Mouse (Mus musculus) spleen, adult 2 months (tissue): Measurements from ENCODE around the gene Olfr654. TPM values are rescaled to one million over a fixed set of nuclear protein-coding genes. Genes with fewer than 3 reads are reported as not detected.

Source experiments
- DNase-seq, 2 experiments: peaks; one replicate each; pipeline versions ENCODE4 v3.0.0 to v3.0.0-alpha.2; 2012 to 2021; ENCODE audit warnings: low spot score in 2 of 2, low read depth in 1 of 2
- H3K27ac ChIP-seq: fragments of 200-500 bp; 2 replicates; pipeline ENCODE4 v1.5.1; 2012; ENCODE audit warnings: low read length, inconsistent platforms; ENCODE audit not compliant: insufficient read depth
- H3K27me3 ChIP-seq: fragments of 200-500 bp; 2 replicates; pipeline ENCODE4 v1.6.1; 2012; ENCODE audit warnings: mild to moderate bottlenecking, moderate library complexity, low read length, inconsistent platforms; ENCODE audit not compliant: control insufficient read depth, insufficient read depth
- H3K36me3 ChIP-seq: fragments of 200-500 bp; 2 replicates; pipeline ENCODE4 v1.6.1; 2012; ENCODE audit warnings: mild to moderate bottlenecking, low read length, inconsistent platforms; ENCODE audit not compliant: control insufficient read depth, insufficient read depth
- H3K4me1 ChIP-seq: fragments of 200-500 bp; 2 replicates; pipeline ENCODE4 v1.6.1; 2011; ENCODE audit warnings: inconsistent platforms; ENCODE audit not compliant: control insufficient read depth, insufficient read depth, insufficient read length
- H3K4me3 ChIP-seq: fragments of 200-500 bp; 2 replicates; pipeline ENCODE4 v1.5.1; 2011; ENCODE audit warnings: mild to moderate bottlenecking, inconsistent platforms; ENCODE audit not compliant: insufficient read depth, insufficient read length; ENCODE audit errors: extremely low read depth
- CTCF ChIP-seq: fragments of 200-500 bp; IDR thresholded peaks from 2 replicates; pipeline ENCODE4 v1.5.1; 2011; ENCODE audit warnings: mild to moderate bottlenecking, inconsistent platforms; ENCODE audit not compliant: insufficient read depth, insufficient read length, insufficient replicate concordance; ENCODE audit errors: extremely low read depth
- POLR2A ChIP-seq: fragments of 200-500 bp; IDR thresholded peaks from 2 replicates; pipeline ENCODE4 v1.6.1; 2011; ENCODE audit warnings: low read depth, low read length, inconsistent platforms
- WGBS: fragments of 180-500 bp; shearing (Covaris S2); methylation state at CpG from one replicate; pipeline ENCODE4 v1.1.7; 2018; 5-methylcytosine and 5-hydroxymethylcytosine counted together
- polyA plus RNA-seq: library from polyadenylated mRNA; depleted of rRNA; stranded (reverse); fragments of >200 nt; gene quantifications from 2 replicates; pipeline ENCODE4 v1.2.3, GENCODE M21; 2012; rRNA removed

Olfr654 gene
- polyA plus RNA-seq, 1 experiment = not detected

DNA sequence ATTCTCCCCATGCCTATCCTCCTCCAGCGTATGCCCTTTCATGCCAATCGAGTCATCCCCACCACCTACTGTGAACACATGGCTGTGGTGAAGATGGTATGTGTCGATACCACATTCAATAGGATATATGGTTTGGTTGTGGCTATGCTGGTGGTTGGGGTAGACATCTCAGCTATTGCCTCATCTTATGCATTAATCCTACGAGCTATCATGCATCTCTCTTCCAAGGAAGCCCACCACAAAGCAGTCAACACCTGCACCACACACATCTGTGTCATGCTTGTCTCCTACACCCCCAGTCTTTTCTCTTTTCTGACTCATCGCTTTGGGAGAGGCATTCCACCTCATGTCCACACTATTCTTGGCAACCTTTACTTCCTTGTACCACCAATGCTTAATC is 1.4 kb downstream of the Olfr654 start:
- WGBS = 81% methylated on average over 5 of the region's 5 CpGs
- no peaks in the 10 kb centered on the region for H3K36me3 ChIP-seq
- no peaks in the 10 kb centered on the region for H3K4me1 ChIP-seq
- H3K27me3 ChIP-seq = no peaks in the 10 kb centered on the region
- no peak overlapping the region for H3K4me3 ChIP-seq
- TF ChIP-seq POLR2A (no peak), CTCF (no peak)
- DNase-seq = no peak
- no peak overlapping the region for H3K27ac ChIP-seq

DNA sequence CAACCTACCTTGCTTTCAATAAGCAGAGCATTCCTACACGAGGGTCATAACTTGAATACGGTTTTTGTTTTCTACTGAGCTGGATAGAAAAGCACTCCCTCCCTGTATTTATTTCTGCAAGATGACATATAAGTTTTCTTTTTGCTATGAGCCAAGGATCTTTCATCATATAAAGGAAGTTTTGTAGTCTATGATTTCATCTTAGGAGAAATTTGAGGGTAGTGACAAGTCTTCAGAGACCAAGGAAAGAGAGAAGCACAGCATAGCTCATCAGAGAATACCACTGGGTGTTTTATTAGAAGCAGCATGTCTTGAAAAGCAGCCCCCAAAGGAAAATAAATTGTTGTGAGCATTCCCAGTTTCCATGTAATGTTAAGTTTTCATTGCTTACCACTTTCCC is 14.9 kb downstream of the Olfr654 start, which contains the start of gene Olfr655:
Gene Olfr655, minus strand, starts transcription at position 101 of the 400 bp plus-strand sequence.
- 89% methylated on average over 2 of the region's 2 CpGs for WGBS
- no peaks in the 10 kb centered on the region for H3K36me3 ChIP-seq
- no peak for DNase-seq
- H3K27ac ChIP-seq = no peak within 1 kb of the TSS
- H3K27me3 ChIP-seq = no peaks in the 10 kb centered on the region
- no peak within 1 kb of the TSS for H3K4me3 ChIP-seq
- no peaks in the 10 kb centered on the region for H3K4me1 ChIP-seq
- no peak for TF ChIP-seq POLR2A
- no peak for TF ChIP-seq CTCF

DNA sequence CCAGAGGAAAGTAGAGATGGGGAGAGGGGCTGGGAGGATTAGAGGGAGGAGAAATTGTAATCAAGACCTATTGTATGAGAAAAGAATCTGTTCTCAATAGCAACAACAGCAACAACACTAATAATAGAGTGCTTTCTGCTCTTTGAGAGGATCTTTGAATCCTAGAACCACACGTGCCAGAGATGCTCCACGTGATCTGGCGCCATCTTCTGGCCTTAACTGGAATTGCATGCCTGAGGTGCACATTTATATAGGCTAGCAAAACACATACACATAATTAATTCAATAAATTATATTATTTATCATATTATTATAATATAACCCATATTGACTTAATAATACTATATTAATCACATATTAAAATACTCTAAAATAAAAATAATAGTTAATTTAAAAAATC is 16.3 kb downstream of the Olfr654 start:
- DNase-seq = peak; percentile 33 to 57
- Histone ChIP-seq H3K4me1 (no peaks in the 10 kb centered on the region), H3K4me3 (no peak overlapping the region), H3K27me3 (no peaks in the 10 kb centered on the region), H3K27ac (no peak overlapping the region), H3K36me3 (no peaks in the 10 kb centered on the region)
- no peak for TF ChIP-seq POLR2A
- TF ChIP-seq CTCF = peak; percentile 73; the same call in 1 of the 2 replicates
- WGBS = 14% methylated on average over 3 of the region's 3 CpGs

DNA sequence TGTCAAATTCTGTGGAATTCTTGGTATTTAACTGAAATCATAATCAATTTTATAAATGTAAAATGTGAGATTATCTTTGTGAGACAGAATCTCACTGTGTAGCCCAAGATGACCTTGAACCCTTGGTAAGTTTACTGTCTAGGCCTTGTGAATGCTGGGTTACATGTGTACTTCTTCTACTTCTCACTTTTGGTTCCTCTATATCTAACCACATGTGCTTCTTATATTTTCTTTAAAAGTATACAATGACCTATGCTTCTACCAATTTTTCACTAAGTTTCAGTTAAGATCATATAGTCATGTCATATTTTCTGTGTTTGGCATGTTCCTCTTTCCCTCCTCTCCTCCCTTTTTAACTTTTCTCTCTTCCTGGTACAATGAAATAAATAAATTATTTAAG is 17.9 kb downstream of the Olfr654 start:
- DNase-seq = no peak
- no peaks in the 10 kb centered on the region for H3K4me1 ChIP-seq
- no peak overlapping the region for H3K4me3 ChIP-seq
- H3K27ac ChIP-seq = no peak overlapping the region
- no peak for TF ChIP-seq CTCF
- TF ChIP-seq POLR2A = no peak
- H3K27me3 ChIP-seq = no peaks in the 10 kb centered on the region
- H3K36me3 ChIP-seq = no peaks in the 10 kb centered on the region

DNA sequence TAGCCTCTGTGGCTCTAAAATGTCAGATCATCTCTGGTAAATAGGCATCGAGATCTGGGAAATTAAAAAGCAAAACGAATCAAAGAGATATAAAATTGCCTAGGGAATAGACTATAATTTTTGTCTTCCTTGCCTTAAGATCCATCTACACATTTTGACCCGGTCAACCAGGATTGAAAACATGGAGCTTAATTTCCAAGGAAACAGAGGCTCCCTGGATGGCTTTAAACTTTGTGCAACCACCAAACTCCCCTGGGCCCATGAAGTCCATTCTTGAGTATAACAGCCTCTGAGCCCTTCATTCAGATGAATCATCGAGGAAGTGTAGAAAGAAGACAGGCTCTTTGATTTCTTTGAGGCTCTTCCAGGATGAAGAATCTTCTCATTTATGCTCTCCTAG is 26.8 kb downstream of the Olfr654 start, which contains the start of gene Olfr656:
Gene Olfr656, plus strand, starts transcription at position 301 of the 400 bp plus-strand sequence.
- no peak within 1 kb of the TSS for H3K27ac ChIP-seq
- 85% methylated on average over 4 of the region's 4 CpGs for WGBS
- no peaks in the 10 kb centered on the region for H3K27me3 ChIP-seq
- H3K4me3 ChIP-seq = no peak within 1 kb of the TSS
- TF ChIP-seq POLR2A (no peak), CTCF (no peak)
- H3K36me3 ChIP-seq = no peaks in the 10 kb centered on the region
- H3K4me1 ChIP-seq = no peaks in the 10 kb centered on the region
- no peak for DNase-seq

DNA sequence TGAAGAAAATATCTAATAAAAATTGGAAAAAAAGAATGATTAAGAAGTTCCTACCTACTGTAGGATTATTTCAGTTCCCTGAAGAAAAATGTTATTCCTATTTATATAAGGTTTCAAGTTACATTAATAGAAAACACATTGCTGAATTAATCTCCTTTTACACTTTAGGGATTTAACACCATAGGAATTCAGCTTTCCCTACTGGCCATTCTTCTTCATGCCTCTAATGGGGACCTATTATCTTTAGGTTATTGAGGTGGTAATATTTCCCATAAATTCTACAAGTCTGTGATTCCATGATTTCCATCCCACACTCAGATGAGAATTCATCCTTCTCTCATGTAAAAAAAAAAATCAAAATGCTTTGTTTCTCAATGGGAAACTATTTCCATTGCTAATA is 37.7 kb downstream of the Olfr654 start, which contains the start of gene Olfr657:
Gene Olfr657, plus strand, starts transcription at position 301 of the 400 bp plus-strand sequence.
- Histone ChIP-seq H3K27me3 (no peaks in the 10 kb centered on the region), H3K4me3 (no peak within 1 kb of the TSS), H3K27ac (no peak within 1 kb of the TSS), H3K4me1 (no peaks in the 10 kb centered on the region), H3K36me3 (no peaks in the 10 kb centered on the region)
- TF ChIP-seq CTCF (no peak), POLR2A (no peak)
- DNase-seq = no peak

Other genes starting within 250 kb of the Olfr654 start
- 4.9 and 5.0 TPM in 2 replicates for gene Trim12c, start 233.7 kb upstream of the Olfr654 start, polyA plus RNA-seq
- gene Trim30b, start 217.1 kb upstream of the Olfr654 start, polyA plus RNA-seq = 2.8 and 3.5 TPM in 2 replicates
- gene Trim30c, start 186.2 kb upstream of the Olfr654 start, polyA plus RNA-seq = 0.49 and 0.51 TPM in 2 replicates
- gene Trim30a, start 121.8 kb upstream of the Olfr654 start, polyA plus RNA-seq = 8.1 and 8.8 TPM in 2 replicates
- 2.8 and 2.9 TPM in 2 replicates for gene Trim30d, start 79.2 kb upstream of the Olfr654 start, polyA plus RNA-seq
- not detected in 2 replicates for gene Olfr651, start 36.9 kb upstream of the Olfr654 start, polyA plus RNA-seq
- gene Olfr652, start 26.1 kb upstream of the Olfr654 start, polyA plus RNA-seq = not detected in 2 replicates
- gene Olfr653, start 9.7 kb upstream of the Olfr654 start, polyA plus RNA-seq = not detected in 2 replicates
- gene Olfr655, start 14.8 kb downstream of the Olfr654 start, polyA plus RNA-seq = not detected in 2 replicates
- not detected in 2 replicates for gene Olfr656, start 26.9 kb downstream of the Olfr654 start, polyA plus RNA-seq
- gene Olfr657, start 37.8 kb downstream of the Olfr654 start, polyA plus RNA-seq = not detected in 2 replicates
- gene Olfr658, start 60.3 kb downstream of the Olfr654 start, polyA plus RNA-seq = 0.05 and 0.06 TPM in 2 replicates
- not detected in 2 replicates for gene Olfr659, start 79.7 kb downstream of the Olfr654 start, polyA plus RNA-seq
- not detected in 2 replicates for gene Olfr661, start 99.5 kb downstream of the Olfr654 start, polyA plus RNA-seq
- not detected in 2 replicates for gene Usp17le, start 190.4 kb downstream of the Olfr654 start, polyA plus RNA-seq